Mouse (Mus musculus) forebrain, embryonic 12.5 days (tissue): Measurements from ENCODE around the gene Grik3. TPM values are rescaled to one million over a fixed set of nuclear protein-coding genes. Genes with fewer than 3 reads are reported as not detected.

Experiments
- ATAC-seq: fragments of 200-750 bp; cut with Nextera tagmentation; 2 replicates; pipeline ENCODE4 v1.8.0; 2017; ENCODE audit warnings: moderate TSS enrichment; ENCODE audit not compliant: low FRiP score
- H3K27ac ChIP-seq: fragments of 300-500 bp; sonication (generic); 2 replicates; pipeline ENCODE4 v1.5.1; 2016; ENCODE audit warnings: mild to moderate bottlenecking
- H3K27me3 ChIP-seq: fragments of 300-500 bp; sonication (generic); 2 replicates; pipeline ENCODE4 v1.6.1; 2016; ENCODE audit warnings: mild to moderate bottlenecking
- H3K36me3 ChIP-seq: fragments of 300-500 bp; sonication (generic); replicated peaks from 2 replicates; pipeline ENCODE4 v1.6.1; 2016; ENCODE audit warnings: mild to moderate bottlenecking
- H3K4me1 ChIP-seq: fragments of 300-500 bp; sonication (generic); 2 replicates; pipeline ENCODE4 v1.6.1; 2016
- H3K4me2 ChIP-seq: fragments of 300-500 bp; sonication (generic); 2 replicates; pipeline ENCODE4 v1.6.1; 2016; ENCODE audit warnings: mild to moderate bottlenecking, moderate library complexity
- H3K4me3 ChIP-seq: fragments of 300-500 bp; sonication (generic); replicated peaks from 2 replicates; pipeline ENCODE4 v1.5.1; 2016; ENCODE audit warnings: mild to moderate bottlenecking
- H3K9ac ChIP-seq: fragments of 300-500 bp; sonication (generic); 2 replicates; pipeline ENCODE4 v1.6.1; 2016; ENCODE audit warnings: mild to moderate bottlenecking
- H3K9me3 ChIP-seq: fragments of 300-500 bp; sonication (generic); 2 replicates; pipeline ENCODE4 v1.6.1; 2016
- WGBS: fragments of 180-500 bp; shearing (Covaris S2); methylation state at CpG from one replicate; pipeline ENCODE4 v1.1.7; 2016; 5-methylcytosine and 5-hydroxymethylcytosine counted together
- polyA plus RNA-seq: library from polyadenylated mRNA; unstranded; fragments of >200 nt; fragmentation: Nextera tagmentation; extraction: Ambion mirVana; gene quantifications from 2 replicates; pipeline ENCODE4 v1.2.1, GENCODE M21; 2016

Gene Grik3
- polyA plus RNA-seq, 1 experiment from 2014 or later, result 2.8 TPM

DNA sequence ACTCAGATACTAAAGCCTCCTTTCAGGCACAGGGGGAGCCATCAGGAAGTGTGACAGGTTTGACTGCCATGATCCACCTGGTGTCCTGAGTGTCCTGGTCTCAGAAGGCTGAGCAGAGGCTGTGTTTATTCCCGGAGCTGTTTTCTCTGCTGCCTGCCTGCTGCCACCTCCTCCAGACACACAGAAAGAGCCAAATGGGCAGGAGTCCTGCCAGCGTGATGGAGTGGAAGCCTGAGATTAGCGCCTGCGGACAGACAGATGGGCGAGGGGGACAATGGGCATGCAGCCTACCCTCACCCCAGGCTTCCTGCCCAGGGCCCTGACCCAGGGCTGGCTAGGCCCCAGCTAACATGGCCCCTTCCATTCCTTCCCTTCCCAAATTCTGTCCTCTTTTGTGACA is 69.1 kb downstream of the Grik3 start:
- no peaks in the 10 kb centered on the region for H3K9me3 ChIP-seq
- peaks cover 38% of the 10 kb centered on the region for H3K27me3 ChIP-seq
- peaks cover 28% of the 10 kb centered on the region for H3K4me1 ChIP-seq
- H3K36me3 ChIP-seq, result no peaks in the 10 kb centered on the region
- H3K9ac ChIP-seq, result no peak overlapping the region
- no peak overlapping the region for H3K4me3 ChIP-seq
- WGBS, result 74% methylated on average over 5 of the region's 5 CpGs
- no peak for ATAC-seq
- H3K27ac ChIP-seq, result no peak overlapping the region
- H3K4me2 ChIP-seq, result no peak overlapping the region

DNA sequence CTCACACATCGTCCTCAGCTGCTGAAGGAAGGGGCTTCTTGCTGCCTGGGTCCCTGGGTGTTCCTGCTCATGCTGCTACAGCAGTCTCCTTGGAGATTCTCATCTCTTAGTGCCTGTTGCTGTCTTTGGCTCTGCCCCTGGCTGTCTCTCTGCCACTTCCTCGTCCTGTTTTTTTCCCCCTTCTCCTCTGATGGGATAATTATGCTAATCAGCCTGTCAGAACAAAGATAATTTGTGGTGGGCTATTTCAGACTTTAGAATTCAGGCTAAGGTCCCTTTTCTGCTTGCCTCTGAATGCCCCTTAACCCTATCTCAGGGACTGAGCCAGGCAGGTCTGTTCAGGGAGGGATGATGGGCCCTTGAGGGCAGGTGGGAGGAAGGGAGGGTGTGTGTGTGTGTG is 70.3 kb downstream of the Grik3 start:
- H3K9ac ChIP-seq, result no peak overlapping the region; the same call in 1 of the 2 replicates
- WGBS, result 18% methylated on average over 2 of the region's 2 CpGs
- H3K4me3 ChIP-seq, result no peak overlapping the region
- H3K9me3 ChIP-seq, result no peaks in the 10 kb centered on the region
- H3K27me3 ChIP-seq, result peaks cover 33% of the 10 kb centered on the region
- peaks cover 38% of the 10 kb centered on the region for H3K4me1 ChIP-seq
- H3K27ac ChIP-seq, result peak overlapping the region; percentile 46; the same call in 1 of the 2 replicates
- no peak for ATAC-seq
- H3K36me3 ChIP-seq, result no peaks in the 10 kb centered on the region
- no peak overlapping the region for H3K4me2 ChIP-seq

- no peak for ATAC-seq
- Histone ChIP-seq H3K4me2 (no peak overlapping the region), H3K4me3 (no peak overlapping the region), H3K27ac (no peak overlapping the region), H3K4me1 (peaks cover 47% of the 10 kb centered on the region), H3K36me3 (no peaks in the 10 kb centered on the region), H3K9ac (no peak overlapping the region), H3K27me3 (peaks cover 41% of the 10 kb centered on the region), H3K9me3 (no peaks in the 10 kb centered on the region)
- WGBS, result 83% methylated on average over 10 of the region's 10 CpGs
Measured at GRCm38 (mm10) chr4:125563579-125563978, 73.1 kb downstream of the Grik3 start.

GRCm38 (mm10) chr4:125564008-125564710 is 73.7 kb downstream of the Grik3 start:
- no peak overlapping the region for H3K4me2 ChIP-seq
- H3K9me3 ChIP-seq, result no peaks in the 10 kb centered on the region
- H3K27me3 ChIP-seq, result peaks cover 43% of the 10 kb centered on the region
- no peak overlapping the region for H3K27ac ChIP-seq
- peaks cover 49% of the 10 kb centered on the region for H3K4me1 ChIP-seq
- H3K4me3 ChIP-seq, result no peak overlapping the region
- WGBS, result 60% methylated on average over 17 of the region's 17 CpGs
- no peak for ATAC-seq
- H3K9ac ChIP-seq, result no peak overlapping the region
- H3K36me3 ChIP-seq, result no peaks in the 10 kb centered on the region

DNA sequence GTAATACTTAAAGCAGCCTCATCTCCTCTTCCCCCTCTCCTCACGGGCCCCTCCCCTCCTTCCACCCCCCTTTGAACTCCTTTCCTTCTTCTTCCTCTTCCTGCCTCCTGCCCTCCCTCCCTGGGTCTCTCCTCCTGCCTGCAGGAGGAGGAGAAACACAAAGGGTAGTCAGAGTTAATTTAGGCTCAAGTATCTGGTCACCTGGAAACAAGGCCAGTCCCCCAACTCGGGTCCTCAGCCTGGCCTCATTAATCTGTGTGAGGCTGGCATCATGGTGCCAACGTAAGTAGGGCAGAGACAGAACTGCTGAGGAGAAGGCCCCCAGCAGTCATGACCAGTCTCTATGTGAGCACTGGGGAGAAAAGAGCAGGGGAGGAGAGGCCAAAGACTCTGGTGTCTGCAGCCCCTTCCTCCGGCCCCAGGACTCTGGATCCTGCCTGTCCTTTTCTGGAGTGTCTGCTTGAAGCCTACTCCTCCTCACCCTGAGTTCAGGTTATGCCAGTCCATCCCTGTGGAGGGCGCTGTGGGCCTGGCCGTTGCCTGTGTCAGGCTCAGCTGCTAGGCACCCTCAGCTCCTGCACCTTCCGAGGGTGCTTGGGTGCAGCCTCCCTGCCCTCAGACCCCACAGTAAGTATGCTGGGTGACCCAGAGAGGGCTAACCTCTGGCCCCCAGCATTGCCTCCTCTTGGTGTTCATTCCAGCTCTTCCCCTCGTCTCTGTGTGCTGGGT is 75.4 kb downstream of the Grik3 start:
- Histone ChIP-seq H3K4me1 (peaks cover 38% of the 10 kb centered on the region), H3K9me3 (no peaks in the 10 kb centered on the region), H3K27ac (no peak overlapping the region), H3K27me3 (peaks cover 56% of the 10 kb centered on the region), H3K36me3 (no peaks in the 10 kb centered on the region), H3K9ac (no peak overlapping the region), H3K4me3 (no peak overlapping the region), H3K4me2 (no peak overlapping the region)
- 61% methylated on average over 7 of the region's 8 CpGs for WGBS
- ATAC-seq, result no peak

GRCm38 (mm10) chr4:125568210-125568609 is 77.7 kb downstream of the Grik3 start:
- H3K27me3 ChIP-seq, result peaks cover 62% of the 10 kb centered on the region
- no peak overlapping the region for H3K9ac ChIP-seq
- H3K36me3 ChIP-seq, result no peaks in the 10 kb centered on the region
- H3K4me1 ChIP-seq, result peaks cover 53% of the 10 kb centered on the region
- no peak overlapping the region for H3K4me2 ChIP-seq
- 89% methylated on average over 6 of the region's 6 CpGs for WGBS
- H3K4me3 ChIP-seq, result no peak overlapping the region
- no peak overlapping the region for H3K27ac ChIP-seq
- H3K9me3 ChIP-seq, result no peaks in the 10 kb centered on the region
- ATAC-seq, result no peak

GRCm38 (mm10) chr4:125571651-125572311 is 81.3 kb downstream of the Grik3 start:
- no peaks in the 10 kb centered on the region for H3K36me3 ChIP-seq
- no peak overlapping the region for H3K4me3 ChIP-seq
- WGBS, result 37% methylated on average over 12 of the region's 12 CpGs
- no peaks in the 10 kb centered on the region for H3K9me3 ChIP-seq
- peaks cover 36% of the 10 kb centered on the region for H3K4me1 ChIP-seq
- no peak overlapping the region for H3K9ac ChIP-seq
- H3K27me3 ChIP-seq, result peaks cover 70% of the 10 kb centered on the region
- H3K4me2 ChIP-seq, result no peak overlapping the region
- no peak overlapping the region for H3K27ac ChIP-seq
- ATAC-seq, result no peak

DNA sequence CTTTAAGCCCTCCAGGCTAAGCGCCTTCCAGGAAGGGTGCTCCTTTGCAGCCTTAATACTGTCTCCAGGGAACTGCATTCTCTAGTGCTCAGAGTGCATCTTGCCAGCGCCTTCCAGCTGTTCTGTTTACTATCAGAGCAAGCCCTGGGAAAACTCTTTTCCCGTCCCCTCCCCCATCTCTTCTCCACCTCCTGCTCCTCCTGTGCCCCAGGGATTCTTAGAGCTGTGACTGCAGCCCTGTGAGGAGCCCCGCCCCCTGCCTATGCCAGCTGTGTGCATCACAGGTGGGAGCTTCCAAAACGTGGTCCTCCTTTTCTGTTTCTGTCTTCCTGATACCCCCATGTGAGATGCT is 81.8 kb downstream of the Grik3 start:
- H3K9ac ChIP-seq, result no peak overlapping the region
- no peak for ATAC-seq
- H3K27ac ChIP-seq, result no peak overlapping the region
- no peak overlapping the region for H3K4me3 ChIP-seq
- no peak overlapping the region for H3K4me2 ChIP-seq
- no peaks in the 10 kb centered on the region for H3K9me3 ChIP-seq
- no peaks in the 10 kb centered on the region for H3K36me3 ChIP-seq
- peaks cover 69% of the 10 kb centered on the region for H3K27me3 ChIP-seq
- 6% methylated on average over 5 of the region's 5 CpGs for WGBS
- H3K4me1 ChIP-seq, result peaks cover 36% of the 10 kb centered on the region

DNA sequence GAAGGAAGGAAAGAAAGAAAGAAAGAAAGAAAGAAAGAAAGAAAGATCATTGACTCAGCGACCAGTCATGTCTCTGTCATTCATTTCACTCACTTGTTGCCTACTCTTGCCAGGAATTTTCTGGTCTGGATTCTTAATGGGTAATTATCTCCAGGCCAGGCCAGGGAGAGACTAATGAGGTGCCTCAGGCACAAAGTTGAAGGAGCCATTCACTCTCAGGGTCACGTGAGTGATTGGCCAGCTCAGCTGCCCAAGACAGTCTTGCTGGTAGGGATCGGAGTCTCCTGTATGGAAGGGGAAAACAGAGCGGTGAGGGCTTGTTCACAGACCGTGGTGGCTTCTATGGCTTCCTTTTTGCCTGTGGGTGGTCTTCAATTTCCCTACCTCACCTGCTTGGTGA is 82.5 kb downstream of the Grik3 start:
- Histone ChIP-seq H3K27ac (no peak overlapping the region), H3K4me2 (no peak overlapping the region), H3K27me3 (peaks cover 66% of the 10 kb centered on the region), H3K36me3 (no peaks in the 10 kb centered on the region), H3K4me3 (no peak overlapping the region), H3K4me1 (peaks cover 36% of the 10 kb centered on the region), H3K9me3 (no peaks in the 10 kb centered on the region), H3K9ac (no peak overlapping the region)
- no peak for ATAC-seq
- WGBS, result 12% methylated on average over 5 of the region's 5 CpGs

GRCm38 (mm10) chr4:125573951-125574675 is 83.6 kb downstream of the Grik3 start:
- no peak for ATAC-seq
- H3K4me3 ChIP-seq, result no peak overlapping the region
- peaks cover 34% of the 10 kb centered on the region for H3K4me1 ChIP-seq
- H3K9ac ChIP-seq, result no peak overlapping the region
- no peak overlapping the region for H3K4me2 ChIP-seq
- H3K9me3 ChIP-seq, result no peaks in the 10 kb centered on the region
- H3K27me3 ChIP-seq, result peaks cover 68% of the 10 kb centered on the region
- WGBS, result 22% methylated on average over 11 of the region's 11 CpGs
- H3K36me3 ChIP-seq, result no peaks in the 10 kb centered on the region
- no peak overlapping the region for H3K27ac ChIP-seq

DNA sequence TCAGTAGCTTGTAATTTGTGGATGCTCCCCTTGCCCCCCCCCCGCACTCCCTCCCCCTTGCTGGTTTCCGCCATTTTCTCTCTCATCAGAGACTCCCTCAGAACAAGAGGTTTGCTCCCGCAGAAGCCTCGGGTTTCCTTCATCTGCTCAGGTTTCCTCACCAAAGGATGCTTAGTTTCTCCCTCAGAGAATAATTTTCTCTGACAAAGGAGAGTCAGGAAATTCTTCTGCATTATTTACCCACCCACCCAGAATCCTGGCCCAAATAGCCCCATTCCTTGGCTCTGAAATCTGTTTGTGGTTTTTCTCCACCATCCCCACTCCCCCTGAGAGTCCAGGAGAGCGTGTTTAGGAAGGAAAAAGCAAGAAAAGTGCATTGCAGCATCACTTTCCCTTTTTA is 89.8 kb downstream of the Grik3 start:
- Histone ChIP-seq H3K27ac (no peak overlapping the region), H3K36me3 (no peaks in the 10 kb centered on the region), H3K4me3 (no peak overlapping the region), H3K9me3 (no peaks in the 10 kb centered on the region), H3K9ac (no peak overlapping the region), H3K4me1 (peaks cover 8% of the 10 kb centered on the region; the same call in 1 of the 2 replicates), H3K4me2 (no peak overlapping the region), H3K27me3 (peaks cover 42% of the 10 kb centered on the region)
- ATAC-seq, result no peak
- 37% methylated on average over 5 of the region's 5 CpGs for WGBS

DNA sequence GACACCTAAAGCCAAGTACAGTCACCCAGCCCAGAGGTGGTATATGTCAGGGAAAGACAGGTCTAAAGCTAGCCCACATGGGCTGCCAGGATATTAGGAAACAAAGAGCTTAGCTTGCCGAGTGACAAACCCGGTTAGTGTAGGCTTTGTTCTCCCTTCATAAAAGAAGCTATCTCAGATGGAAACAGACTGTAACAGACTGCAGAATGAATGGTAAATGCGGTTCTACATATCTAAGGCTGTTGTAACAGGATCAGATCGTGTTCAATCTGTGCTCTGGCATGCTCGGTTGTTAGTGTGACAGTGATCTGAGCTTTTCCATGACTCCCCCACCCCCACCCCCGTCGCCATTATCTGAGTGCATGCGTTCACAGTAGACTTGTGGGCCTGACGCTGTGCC is 92.8 kb downstream of the Grik3 start:
- no peak for ATAC-seq
- Histone ChIP-seq H3K9me3 (no peaks in the 10 kb centered on the region), H3K9ac (no peak overlapping the region), H3K27me3 (peaks cover 59% of the 10 kb centered on the region), H3K4me2 (no peak overlapping the region), H3K36me3 (no peaks in the 10 kb centered on the region), H3K4me1 (peaks cover 23% of the 10 kb centered on the region), H3K27ac (no peak overlapping the region), H3K4me3 (no peak overlapping the region)
- WGBS, result 82% methylated on average over 9 of the region's 9 CpGs
